Mouse (Mus musculus) common myeloid progenitor, adult 5-6 weeks (primary cell): Measurements from ENCODE around the gene Pga5. TPM values are rescaled to one million over a fixed set of nuclear protein-coding genes. Genes with fewer than 3 reads are reported as not detected.
A peak's percentile ranks its signal among the peaks of the same experiment; 100 is the strongest.

ENCODE experiments used
- ATAC-seq: replicated peaks from 2 replicates; pipeline ENCODE4 v1.8.0; 2016; ENCODE audit warnings: low read depth, mild to moderate bottlenecking, moderate TSS enrichment, inconsistent platforms; ENCODE audit not compliant: poor library complexity, severe bottlenecking
- total RNA-seq: library from RNA; stranded (forward); fragments of 200-1000, 187-1606 nt; gene quantifications from 2 replicates; pipeline ENCODE4 v1.2.3, GENCODE M21; 2017

Pga5 gene
- total RNA-seq, result not detected in 2 replicates

GRCm38 (mm10) chr19:10677915-10678771, at the start of gene Pga5:
Pga5 (minus strand) TSS chr19:10678071.
- ATAC-seq, result peak; percentile 79

DNA sequence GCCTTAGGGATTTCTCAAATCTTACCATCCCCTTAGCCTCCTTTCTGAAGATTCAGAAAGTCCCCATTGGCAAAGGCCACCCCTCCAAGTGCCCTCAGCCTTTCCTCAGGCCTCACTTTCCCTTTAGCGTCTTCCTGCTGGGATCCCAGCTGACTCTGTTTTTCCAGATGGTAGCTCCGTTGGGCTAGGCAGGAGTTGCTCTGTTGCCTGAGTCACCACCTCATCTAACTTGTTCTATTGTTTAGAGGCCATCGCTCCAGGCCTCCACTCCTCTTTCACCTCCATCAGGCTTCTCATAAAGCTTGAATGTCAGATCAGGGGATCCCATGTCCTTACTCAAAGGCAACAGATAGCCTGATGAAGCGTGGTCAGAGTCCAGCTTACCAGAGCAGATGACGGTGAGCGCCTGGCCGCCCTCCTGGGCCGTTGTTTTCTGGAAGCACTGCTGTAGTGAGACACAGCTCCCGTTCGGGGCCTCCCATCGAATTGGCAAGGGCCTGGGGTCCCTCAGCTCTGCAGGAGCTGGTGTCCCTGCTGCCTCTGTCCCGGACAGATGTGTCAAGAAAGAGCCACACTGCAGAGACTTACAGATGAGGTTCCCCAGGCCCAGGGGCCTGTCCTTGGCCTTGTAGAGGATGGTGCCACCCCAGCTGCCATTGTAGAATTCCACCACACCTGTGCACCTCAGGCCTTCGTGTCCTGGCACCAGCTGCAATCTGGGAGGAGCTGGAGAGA, 46.9 kb upstream of the Pga5 start:
- no peak for ATAC-seq

DNA sequence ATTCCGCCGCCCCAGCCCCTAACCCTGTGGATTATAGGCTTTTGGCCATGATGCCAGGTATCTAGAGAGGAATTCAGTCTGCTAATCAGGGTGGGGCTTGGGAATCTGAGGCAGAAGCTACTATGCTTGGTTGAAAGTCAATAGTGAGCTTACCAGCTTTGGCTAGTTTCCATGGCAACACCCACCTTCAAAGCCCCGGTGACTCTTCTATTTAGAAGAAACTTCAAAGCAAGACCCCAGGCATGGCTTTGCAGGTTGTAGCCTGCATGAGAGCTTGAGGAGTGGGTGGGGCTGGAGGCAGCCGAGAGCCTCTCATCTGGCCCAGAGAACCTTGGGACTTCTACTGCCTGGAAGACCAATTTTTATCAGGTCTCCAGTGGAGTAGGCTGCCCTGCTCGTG, 45.8 kb upstream of the Pga5 start:
- no peak for ATAC-seq

- ATAC-seq, result no peak
Measured at GRCm38 (mm10) chr19:10723084-10723483, 45.2 kb upstream of the Pga5 start.

DNA sequence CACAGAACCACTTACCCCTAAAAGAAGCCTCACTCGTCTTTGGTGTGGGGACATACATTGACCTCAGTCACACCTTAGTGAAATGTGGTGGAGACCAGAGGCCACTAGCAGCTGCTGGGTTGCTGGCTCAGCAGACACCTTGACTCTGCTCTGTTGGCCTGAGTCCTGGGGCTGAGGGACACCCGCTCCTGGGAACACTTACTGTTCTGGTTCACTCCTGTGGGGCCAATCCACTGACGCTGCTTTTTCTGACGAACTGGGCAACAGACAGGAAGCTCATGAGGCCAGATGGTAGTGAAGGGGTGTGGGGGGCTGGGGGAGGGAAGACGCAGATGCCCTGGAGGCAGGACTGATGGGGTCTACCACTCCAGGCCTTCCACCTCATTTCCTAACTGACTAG, 43.2 kb upstream of the Pga5 start:
- ATAC-seq, result peak; percentile 46

DNA sequence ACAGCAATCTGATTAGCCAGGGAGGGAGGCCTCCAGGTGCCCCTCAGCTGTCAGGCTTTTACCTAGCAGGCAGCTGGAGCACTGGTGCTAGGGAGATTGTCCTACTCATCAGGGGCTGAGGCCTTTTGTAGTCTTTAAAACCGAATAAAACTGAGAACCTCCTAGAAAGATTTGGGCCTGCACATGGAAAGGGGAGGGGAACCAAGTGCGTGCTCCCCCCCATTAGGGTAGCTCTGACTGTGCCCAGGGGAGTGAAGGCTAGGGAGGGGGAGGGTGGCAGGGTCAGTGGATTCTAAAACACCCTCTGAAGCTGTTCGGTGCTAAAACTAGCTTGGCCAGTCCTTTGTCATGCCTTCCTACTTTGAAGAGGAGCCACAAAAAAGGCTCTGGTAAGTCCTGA, 42.7 kb upstream of the Pga5 start:
- ATAC-seq, result no peak

GRCm38 (mm10) chr19:10719751-10720150, 41.9 kb upstream of the Pga5 start:
- no peak for ATAC-seq

DNA sequence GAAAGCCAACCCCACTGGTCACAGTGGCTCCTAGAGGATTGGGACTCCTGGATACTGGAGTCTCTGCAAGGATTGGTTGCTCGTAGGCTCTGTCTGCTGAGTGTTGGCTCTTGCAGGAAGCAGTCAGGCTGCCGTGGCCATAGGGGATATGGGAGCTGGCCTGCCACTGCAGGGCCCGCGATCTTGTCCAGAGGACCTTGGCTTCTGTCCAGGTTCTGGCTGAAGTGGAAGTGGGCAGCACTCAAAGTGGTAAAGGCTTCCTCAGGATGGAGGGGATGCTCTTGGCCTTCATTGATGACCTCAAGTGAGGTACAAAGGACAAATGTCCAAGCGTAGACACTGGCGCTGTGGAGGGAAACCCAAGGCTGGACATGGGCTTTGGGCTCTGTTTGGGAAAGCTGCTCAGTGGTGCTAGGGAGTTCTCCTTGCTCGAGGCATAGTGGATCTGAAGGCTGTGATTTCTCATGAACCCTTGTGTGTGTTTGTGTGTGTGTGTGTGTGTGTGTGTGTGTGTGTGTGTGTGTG, 40.4 kb upstream of the Pga5 start:
- ATAC-seq, result no peak

DNA sequence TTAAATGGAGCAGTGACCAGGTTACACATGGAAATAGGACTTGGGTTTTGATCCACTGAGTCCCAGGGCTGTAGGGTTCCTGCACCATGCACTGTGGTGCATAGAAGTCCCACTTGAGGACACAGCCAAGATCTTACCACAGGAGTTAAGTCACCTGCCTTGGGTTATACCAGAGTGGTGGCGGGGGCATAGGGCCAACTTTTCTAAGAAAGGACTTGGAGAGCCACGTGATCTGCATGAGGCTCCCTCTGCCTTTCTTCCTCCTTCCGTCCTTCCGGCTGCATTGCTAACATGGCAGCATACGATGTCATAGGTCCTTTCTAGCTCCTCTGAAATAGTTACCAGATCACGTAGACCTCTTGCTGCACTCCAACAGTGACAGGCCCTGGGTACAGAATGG, 37.6 kb upstream of the Pga5 start:
- no peak for ATAC-seq

GRCm38 (mm10) chr19:10714682-10715475, 37.0 kb upstream of the Pga5 start:
- ATAC-seq, result peak; percentile 48; the same call in 1 of the 2 replicates

- ATAC-seq, result no peak
Measured at GRCm38 (mm10) chr19:10714168-10714567, 36.3 kb upstream of the Pga5 start.

GRCm38 (mm10) chr19:10713551-10713950, 35.7 kb upstream of the Pga5 start:
- no peak for ATAC-seq

DNA sequence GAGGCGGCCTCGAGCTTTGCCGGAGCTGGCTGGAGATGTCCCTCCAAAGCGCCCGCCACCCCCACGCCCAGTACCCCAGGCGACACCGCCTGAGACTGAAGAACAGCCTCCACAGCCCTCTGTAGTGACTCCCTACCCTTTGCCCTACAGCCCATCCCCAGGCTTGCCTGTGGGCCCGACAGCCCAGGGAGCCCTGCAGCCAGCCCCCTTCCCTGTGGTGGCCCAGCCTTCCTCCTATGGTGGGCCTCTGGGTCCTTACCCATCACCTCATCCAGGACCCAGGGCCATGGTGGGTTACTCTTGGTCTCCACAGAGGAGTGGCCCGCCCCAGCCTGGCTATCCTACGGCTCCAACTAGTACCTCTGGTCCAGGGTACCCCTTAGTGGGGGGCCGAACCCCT, 34.8 kb upstream of the Pga5 start:
- ATAC-seq, result no peak

DNA sequence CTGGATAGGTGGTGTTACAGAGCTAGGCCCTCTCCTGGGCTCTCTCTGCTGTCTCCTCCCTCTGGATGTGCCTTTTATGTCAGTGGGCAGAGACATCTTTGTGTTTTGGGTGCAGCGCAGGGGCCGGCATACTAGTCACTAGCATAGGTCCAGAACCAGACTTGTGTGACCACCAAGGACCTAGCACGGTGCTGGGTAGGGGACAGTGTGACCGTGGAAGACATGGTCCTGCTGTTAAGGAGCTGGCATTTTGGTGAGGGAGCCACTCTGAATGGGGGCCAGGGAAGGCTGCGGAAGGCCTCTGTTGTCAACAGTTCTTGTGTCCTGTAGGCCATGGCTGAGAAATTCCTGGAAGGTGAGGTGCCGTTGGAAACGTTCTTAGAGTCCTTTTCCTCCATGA, 34.3 kb upstream of the Pga5 start:
- no peak for ATAC-seq

- no peak for ATAC-seq
Measured at GRCm38 (mm10) chr19:10710751-10711150, 32.9 kb upstream of the Pga5 start.

- peak; percentile 73 for ATAC-seq
Measured at GRCm38 (mm10) chr19:10710088-10710511, 32.2 kb upstream of the Pga5 start.

DNA sequence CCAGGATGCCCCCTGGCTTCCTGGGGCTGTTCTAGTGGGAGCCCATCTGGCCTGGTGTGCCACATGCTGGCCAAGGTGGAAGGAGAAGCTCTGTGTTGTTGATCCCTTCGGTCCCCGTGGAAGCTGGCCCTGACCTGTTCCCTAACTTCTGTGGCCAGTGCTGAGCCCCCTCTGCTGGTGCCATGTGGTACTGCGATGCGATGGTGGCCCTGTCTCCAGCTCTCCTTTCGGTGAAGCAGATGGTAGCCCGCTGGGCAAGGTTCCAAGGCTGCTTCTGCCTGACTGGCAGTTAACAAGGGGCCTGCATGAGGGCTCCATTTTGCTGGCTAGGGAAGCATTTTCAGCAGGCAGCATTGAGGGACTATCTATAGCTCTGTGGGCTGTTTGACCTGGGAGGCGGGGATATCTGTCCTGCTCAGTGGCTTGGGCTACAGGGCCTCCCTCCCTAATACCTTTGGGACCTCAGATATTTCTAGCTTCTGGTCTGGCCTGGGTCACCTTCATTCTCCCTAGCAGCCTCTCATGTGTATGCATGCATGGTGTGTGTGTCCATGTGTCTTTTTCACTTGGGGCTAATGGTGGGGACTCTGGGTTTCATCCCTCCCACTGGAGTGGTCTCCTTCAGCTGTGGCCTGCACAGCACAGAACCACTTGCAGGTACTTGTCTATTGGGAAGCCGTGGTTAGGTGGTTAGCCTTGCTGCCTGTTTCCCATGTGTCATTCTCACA, 31.7 kb upstream of the Pga5 start:
- ATAC-seq, result peak; percentile 89

- no peak for ATAC-seq
Measured at GRCm38 (mm10) chr19:10708900-10709299, 31.0 kb upstream of the Pga5 start.

- no peak for ATAC-seq
Measured at GRCm38 (mm10) chr19:10707881-10708280, 30.0 kb upstream of the Pga5 start.
